Mouse (Mus musculus): ENCODE results near the gene Fmnl3. TPM values are rescaled to one million over a fixed set of nuclear protein-coding genes. Genes with fewer than 3 reads are reported as not detected.
A peak's percentile ranks its signal among the peaks of the same experiment; 100 is the strongest.

The Fmnl3 gene
- polyA plus RNA-seq, 1 experiment from 2014 or later, result 8.0 TPM

DNA sequence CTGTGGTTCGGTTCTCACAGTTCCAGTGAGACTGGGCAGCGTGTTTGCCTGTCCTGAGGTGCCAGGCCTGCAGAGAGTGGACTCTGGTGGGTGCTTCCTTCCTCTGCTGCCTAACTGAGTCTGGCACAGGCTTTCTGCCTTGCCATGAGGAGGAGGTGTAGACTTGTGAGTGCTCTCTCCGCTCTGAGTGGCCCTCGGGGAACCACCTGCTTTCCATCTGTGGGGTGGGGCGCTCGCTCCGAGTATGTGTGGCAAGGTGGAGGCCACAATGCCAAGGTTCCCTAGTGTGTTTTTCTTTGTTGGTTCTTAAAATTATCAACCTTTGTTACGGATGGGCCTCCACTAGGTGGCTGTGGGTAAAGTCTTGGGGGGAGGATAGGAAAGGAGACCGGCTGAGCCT lies 38.6 kb upstream of the Fmnl3 start:
- no peak overlapping the region for H3K27ac ChIP-seq (replicated peaks)
- H3K27me3 ChIP-seq (ENCODE audit: control insufficient read depth, insufficient read depth, low read length), result no peaks in the 10 kb centered on the region
- H3K4me3 ChIP-seq (ENCODE audit: low read depth, low read length), result no peak overlapping the region
- 86% methylated on average over 9 of the region's 9 CpGs for WGBS
- H3K4me1 ChIP-seq (replicated peaks; ENCODE audit: control insufficient read depth, insufficient read depth), result no peaks in the 10 kb centered on the region
- DNase-seq (ENCODE audit: low spot score), result no peak
- ATAC-seq (ENCODE audit: low FRiP score, low TSS enrichment), result no peak
- no peak overlapping the region for H3K9ac ChIP-seq (ENCODE audit: low read length)
- no peak for TF ChIP-seq EP300 (optimal IDR thresholded peaks at IDR 0.05)
- TF ChIP-seq CTCF (IDR thresholded peaks at IDR 0.05; ENCODE audit: low read depth), result no peak
- H3K36me3 ChIP-seq (ENCODE audit: control insufficient read depth, insufficient read depth, low read length), result peaks cover 32% of the 10 kb centered on the region
- no peak overlapping the region for H3K4me2 ChIP-seq (replicated peaks; ENCODE audit: low read depth)
- no peaks in the 10 kb centered on the region for H3K9me3 ChIP-seq (ENCODE audit: control insufficient read depth, low read length)

DNA sequence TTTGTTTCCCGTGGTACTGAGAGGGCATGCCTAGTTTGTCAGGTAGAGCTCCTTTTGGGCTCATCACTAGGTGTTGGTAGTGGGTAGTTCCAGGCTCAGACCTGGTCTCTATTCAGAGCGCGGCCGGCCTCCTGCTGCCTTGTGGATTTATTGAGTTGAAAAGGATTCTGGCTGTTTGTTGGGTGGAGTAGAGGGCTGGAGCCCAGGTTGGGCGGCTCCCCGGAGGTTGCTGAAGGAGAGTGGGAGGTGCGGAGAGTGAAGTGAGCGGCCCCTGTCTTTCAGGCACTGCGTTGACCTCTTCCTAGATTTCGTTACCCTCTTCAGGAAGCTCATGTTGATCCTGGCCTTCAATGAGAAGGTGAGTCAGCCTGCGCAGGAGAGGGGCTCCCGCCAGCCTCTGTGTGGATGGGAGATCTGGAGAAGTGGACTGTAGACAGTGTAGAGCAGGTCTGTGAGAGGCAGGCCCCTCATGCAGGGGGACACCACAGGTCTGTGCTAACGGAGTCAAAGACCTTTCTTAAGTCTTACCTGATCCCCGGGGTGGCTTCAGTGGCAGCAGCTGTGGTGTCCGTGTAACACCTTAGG lies 36.8 kb upstream of the Fmnl3 start:
- 80% methylated on average over 15 of the region's 15 CpGs for WGBS
- Histone ChIP-seq H3K36me3 (ENCODE audit: control insufficient read depth, insufficient read depth, low read length) (peaks cover 35% of the 10 kb centered on the region), H3K4me2 (replicated peaks; ENCODE audit: low read depth) (no peak overlapping the region), H3K9me3 (ENCODE audit: control insufficient read depth, low read length) (no peaks in the 10 kb centered on the region), H3K27ac (replicated peaks) (no peak overlapping the region), H3K9ac (ENCODE audit: low read length) (no peak overlapping the region), H3K27me3 (ENCODE audit: control insufficient read depth, insufficient read depth, low read length) (no peaks in the 10 kb centered on the region), H3K4me1 (replicated peaks; ENCODE audit: control insufficient read depth, insufficient read depth) (no peaks in the 10 kb centered on the region), H3K4me3 (ENCODE audit: low read depth, low read length) (no peak overlapping the region)
- TF ChIP-seq EP300 (optimal IDR thresholded peaks at IDR 0.05) (no peak), CTCF (IDR thresholded peaks at IDR 0.05; ENCODE audit: low read depth) (no peak)
- ATAC-seq (ENCODE audit: low FRiP score, low TSS enrichment), result no peak
- DNase-seq (ENCODE audit: low spot score), result peak; percentile 14

GRCm38 (mm10) chr15:99405150-99405549 lies 34.9 kb upstream of the Fmnl3 start:
- peak overlapping the region; percentile 20; the same call in 1 of the 2 replicates for H3K27ac ChIP-seq (replicated peaks)
- no peaks in the 10 kb centered on the region for H3K9me3 ChIP-seq (ENCODE audit: control insufficient read depth, low read length)
- DNase-seq (ENCODE audit: low spot score) (peak; percentile 64), ATAC-seq (ENCODE audit: low FRiP score, low TSS enrichment) (no peak)
- 68% methylated on average over 9 of the region's 9 CpGs for WGBS
- no peaks in the 10 kb centered on the region for H3K4me1 ChIP-seq (replicated peaks; ENCODE audit: control insufficient read depth, insufficient read depth)
- no peak overlapping the region for H3K4me3 ChIP-seq (ENCODE audit: low read depth, low read length)
- no peak overlapping the region for H3K9ac ChIP-seq (ENCODE audit: low read length)
- H3K36me3 ChIP-seq (ENCODE audit: control insufficient read depth, insufficient read depth, low read length), result peaks cover 34% of the 10 kb centered on the region
- TF ChIP-seq CTCF (IDR thresholded peaks at IDR 0.05; ENCODE audit: low read depth) (no peak), EP300 (optimal IDR thresholded peaks at IDR 0.05) (no peak)
- no peaks in the 10 kb centered on the region for H3K27me3 ChIP-seq (ENCODE audit: control insufficient read depth, insufficient read depth, low read length)
- H3K4me2 ChIP-seq (replicated peaks; ENCODE audit: low read depth), result no peak overlapping the region

DNA sequence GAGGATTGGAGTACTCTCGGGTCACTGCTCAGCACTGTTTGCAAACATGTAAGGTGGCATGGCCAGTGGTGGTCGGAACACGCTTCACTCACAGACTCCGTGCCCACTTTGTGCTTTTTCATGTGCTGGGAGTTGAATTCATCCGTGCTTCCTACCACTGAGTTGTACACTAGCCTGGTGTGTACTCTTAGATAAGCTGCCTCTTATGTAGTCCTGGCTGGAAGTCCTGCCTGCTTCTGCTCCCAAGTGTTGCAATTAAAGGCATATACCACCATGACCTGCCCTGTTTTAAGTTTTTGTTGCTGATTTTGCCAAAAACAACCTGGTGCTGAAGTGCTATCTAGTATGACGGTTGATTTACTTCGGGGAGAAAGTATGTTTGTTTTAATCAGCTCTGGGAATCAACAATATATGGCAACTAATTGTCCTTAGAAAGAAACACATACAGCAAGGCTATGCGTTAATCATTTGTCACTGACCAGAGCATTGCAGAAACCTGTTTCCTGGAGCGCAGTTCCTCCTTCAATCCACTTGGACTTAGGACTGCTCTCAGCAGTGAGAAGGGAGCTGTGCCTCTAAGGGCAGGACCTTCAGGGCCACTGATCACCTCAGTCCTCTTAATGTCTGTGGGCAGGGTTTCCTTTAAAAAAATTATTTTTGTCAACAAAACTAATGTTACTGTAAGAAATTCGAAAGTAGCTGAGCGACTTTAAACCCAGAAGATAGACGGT lies 33.0 kb upstream of the Fmnl3 start:
- TF ChIP-seq EP300 (optimal IDR thresholded peaks at IDR 0.05), result no peak
- TF ChIP-seq CTCF (IDR thresholded peaks at IDR 0.05; ENCODE audit: low read depth), result no peak
- ATAC-seq (ENCODE audit: low FRiP score, low TSS enrichment) (peak; percentile 79), DNase-seq (ENCODE audit: low spot score) (no peak)
- Histone ChIP-seq H3K4me3 (ENCODE audit: low read depth, low read length) (no peak overlapping the region), H3K4me2 (replicated peaks; ENCODE audit: low read depth) (no peak overlapping the region), H3K9ac (ENCODE audit: low read length) (no peak overlapping the region), H3K4me1 (replicated peaks; ENCODE audit: control insufficient read depth, insufficient read depth) (no peaks in the 10 kb centered on the region), H3K27ac (replicated peaks) (peak overlapping the region; percentile 13), H3K36me3 (ENCODE audit: control insufficient read depth, insufficient read depth, low read length) (peaks cover 28% of the 10 kb centered on the region), H3K9me3 (ENCODE audit: control insufficient read depth, low read length) (no peaks in the 10 kb centered on the region), H3K27me3 (ENCODE audit: control insufficient read depth, insufficient read depth, low read length) (no peaks in the 10 kb centered on the region)
- WGBS, result 74% methylated on average over 12 of the region's 12 CpGs

DNA sequence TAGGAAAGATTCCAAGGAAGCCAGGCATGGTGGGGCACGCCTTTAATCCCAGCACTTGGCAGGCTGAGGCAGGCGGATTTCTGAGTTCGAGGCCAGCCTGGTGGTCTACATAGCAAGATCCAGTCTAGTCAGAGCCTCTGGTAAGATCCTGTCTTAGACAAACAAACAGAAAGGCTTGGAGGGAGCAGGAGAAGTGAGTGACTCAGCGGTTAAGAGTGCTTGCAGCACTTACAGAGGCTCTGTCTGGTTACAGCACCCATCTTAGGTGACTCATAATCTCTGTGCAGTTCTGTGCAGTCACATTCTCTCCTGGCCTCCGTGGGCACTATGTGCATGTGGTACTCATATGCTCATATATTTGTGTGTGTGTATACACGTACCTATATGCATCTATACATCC lies 30.3 kb upstream of the Fmnl3 start:
- Histone ChIP-seq H3K4me3 (ENCODE audit: low read depth, low read length) (no peak overlapping the region), H3K27me3 (ENCODE audit: control insufficient read depth, insufficient read depth, low read length) (no peaks in the 10 kb centered on the region), H3K27ac (replicated peaks) (no peak overlapping the region), H3K9ac (ENCODE audit: low read length) (no peak overlapping the region), H3K9me3 (ENCODE audit: control insufficient read depth, low read length) (no peaks in the 10 kb centered on the region), H3K4me1 (replicated peaks; ENCODE audit: control insufficient read depth, insufficient read depth) (0 out of 2 replicates have a peak, but pooled peaks cover 2% of the 10 kb centered on the region), H3K4me2 (replicated peaks; ENCODE audit: low read depth) (no peak overlapping the region), H3K36me3 (ENCODE audit: control insufficient read depth, insufficient read depth, low read length) (peaks cover 10% of the 10 kb centered on the region; the same call in 1 of the 2 replicates)
- WGBS, result 63% methylated on average over 6 of the region's 6 CpGs
- ATAC-seq (ENCODE audit: low FRiP score, low TSS enrichment) (peak; percentile 74), DNase-seq (ENCODE audit: low spot score) (no peak)
- TF ChIP-seq CTCF (IDR thresholded peaks at IDR 0.05; ENCODE audit: low read depth), result no peak
- no peak for TF ChIP-seq EP300 (optimal IDR thresholded peaks at IDR 0.05)
